22 mouse cellular contexts compared by ENCODE assay signal in genomic region chr5:98937879-98938278, GRCm38 (mm10).
DNase-seq lines count a peak whose midpoint lies in the region; ATAC-seq and TF ChIP-seq lines count a peak whose summit lies in the region.
"Had no signal": no experiment of that assay in that cellular context is flagged by ENCODE, and none has a peak within 500 bp of the region (broad histone marks: within the 10 kb centered on the region; RNA-seq: fewer than 3 reads in every experiment).

No protein-coding gene starts in this region.

- no peak for DNase-seq in kidney, postnatal 4 days
- peak; percentile 23 for DNase-seq in midbrain, embryonic 11.5 days (ENCODE audit: low spot score, missing footprints)
- no peak for DNase-seq in midbrain, embryonic 14.5 days
- DNase-seq in adrenal gland, postnatal 25 days, result no peak
- DNase-seq: adrenal gland, postnatal 14 days; cerebellum, adult 18-20 months; cerebellum, adult 9-11 months; cerebellum, postnatal 36 days; gastrocnemius, postnatal 10 days; heart, adult 18-20 months; heart, postnatal 10 days; heart, postnatal 4 days had no signal

- H3K9ac ChIP-seq in kidney, embryonic 14.5 days (ENCODE audit: low read depth, low read length), result no peak overlapping the region
- no peak overlapping the region for H3K9ac ChIP-seq in midbrain, embryonic 11.5 days (ENCODE audit: low read length)
- H3K9ac ChIP-seq in midbrain, embryonic 14.5 days (replicated peaks; ENCODE audit: low read length), result no peak overlapping the region
- H3K9ac ChIP-seq in neural tube, embryonic 14.5 days (replicated peaks; ENCODE audit: low read depth, low read length), result no peak overlapping the region
- H3K9ac ChIP-seq: embryonic facial prominence, embryonic 13.5 days; forebrain, embryonic 12.5 days had no signal

- WGBS in kidney, embryonic 14.5 days, result 20% methylated on average over 4 of the region's 4 CpGs
- 80% methylated on average over 4 of the region's 4 CpGs for WGBS in midbrain, embryonic 11.5 days
- WGBS in midbrain, embryonic 14.5 days, result 59% methylated on average over 4 of the region's 4 CpGs
- WGBS in neural tube, embryonic 14.5 days, result 29% methylated on average over 4 of the region's 4 CpGs

- no peaks in the 10 kb centered on the region for H3K27me3 ChIP-seq in kidney, embryonic 14.5 days (ENCODE audit: control insufficient read depth, insufficient read depth, low read length)
- H3K27me3 ChIP-seq in midbrain, embryonic 11.5 days (ENCODE audit: control insufficient read depth, insufficient read depth, low read length), result no peaks in the 10 kb centered on the region
- H3K27me3 ChIP-seq in midbrain, embryonic 14.5 days (ENCODE audit: control insufficient read depth, insufficient read depth, low read length), result no peaks in the 10 kb centered on the region
- H3K27me3 ChIP-seq in myocyte (ENCODE audit: control insufficient read depth, insufficient read depth, insufficient read length), result no peaks in the 10 kb centered on the region
- H3K27me3 ChIP-seq in neural tube, embryonic 14.5 days (ENCODE audit: control insufficient read depth, insufficient read depth, low read length), result no peaks in the 10 kb centered on the region
- H3K27me3 ChIP-seq: CH12.LX; embryonic facial prominence, embryonic 13.5 days; forebrain, embryonic 12.5 days; Patski had no signal

- no peaks in the 10 kb centered on the region for H3K36me3 ChIP-seq in kidney, embryonic 14.5 days (ENCODE audit: control insufficient read depth, insufficient read depth, low read length)
- H3K36me3 ChIP-seq in midbrain, embryonic 11.5 days (ENCODE audit: control insufficient read depth, insufficient read depth, low read length), result no peaks in the 10 kb centered on the region
- H3K36me3 ChIP-seq in midbrain, embryonic 14.5 days (ENCODE audit: control insufficient read depth, insufficient read depth, low read length), result no peaks in the 10 kb centered on the region
- H3K36me3 ChIP-seq in myocyte (ENCODE audit: control insufficient read depth, insufficient read depth), result peaks cover 17% of the 10 kb centered on the region
- H3K36me3 ChIP-seq in neural tube, embryonic 14.5 days (ENCODE audit: control insufficient read depth, insufficient read depth, low read length), result no peaks in the 10 kb centered on the region
- H3K36me3 ChIP-seq: embryonic facial prominence, embryonic 13.5 days; forebrain, embryonic 12.5 days; heart, embryonic 10.5 days had no signal

- H3K9me3 ChIP-seq in kidney, embryonic 14.5 days (ENCODE audit: control insufficient read depth, low read length), result no peaks in the 10 kb centered on the region
- no peaks in the 10 kb centered on the region for H3K9me3 ChIP-seq in midbrain, embryonic 11.5 days (ENCODE audit: control insufficient read depth, low read length)
- no peaks in the 10 kb centered on the region for H3K9me3 ChIP-seq in midbrain, embryonic 14.5 days (ENCODE audit: control insufficient read depth, low read length)
- no peaks in the 10 kb centered on the region for H3K9me3 ChIP-seq in neural tube, embryonic 14.5 days (ENCODE audit: control insufficient read depth, low read length)
- H3K9me3 ChIP-seq: embryonic facial prominence, embryonic 13.5 days; forebrain, embryonic 12.5 days; heart, embryonic 10.5 days had no signal

- H3K4me2 ChIP-seq in kidney, embryonic 14.5 days (replicated peaks; ENCODE audit: low read depth, low read length), result no peak overlapping the region
- H3K4me2 ChIP-seq in midbrain, embryonic 11.5 days, result no peak overlapping the region
- H3K4me2 ChIP-seq in midbrain, embryonic 14.5 days (ENCODE audit: low read length), result no peak overlapping the region
- H3K4me2 ChIP-seq in myocyte (ENCODE audit: low read depth), result no peak overlapping the region
- no peak overlapping the region for H3K4me2 ChIP-seq in neural tube, embryonic 14.5 days (ENCODE audit: low read depth, low read length)
- H3K4me2 ChIP-seq: embryonic facial prominence, embryonic 13.5 days; forebrain, embryonic 12.5 days had no signal

- no peak overlapping the region for H3ac ChIP-seq in myocyte (ENCODE audit: control insufficient read depth, insufficient read length)

- no peak for TF ChIP-seq POLR2A in myocyte (IDR thresholded peaks at IDR 0.05; ENCODE audit: insufficient read length, low read depth)

- peaks cover 6% of the 10 kb centered on the region; the same call in 1 of the 2 replicates for H3K4me1 ChIP-seq in kidney, embryonic 14.5 days (ENCODE audit: control insufficient read depth, insufficient read depth, low read length)
- H3K4me1 ChIP-seq in midbrain, embryonic 11.5 days (ENCODE audit: control insufficient read depth, insufficient read depth, low read length), result no peaks in the 10 kb centered on the region
- H3K4me1 ChIP-seq in midbrain, embryonic 14.5 days (ENCODE audit: control insufficient read depth, insufficient read depth, low read length), result peaks cover 3% of the 10 kb centered on the region; the same call in 1 of the 2 replicates
- no peaks in the 10 kb centered on the region for H3K4me1 ChIP-seq in neural tube, embryonic 14.5 days (ENCODE audit: control insufficient read depth, insufficient read depth, low read length)

- peak; percentile 63; the same call in 1 of the 2 replicates for ATAC-seq in kidney, embryonic 14.5 days (ENCODE audit: low FRiP score, low TSS enrichment)
- no peak for ATAC-seq in midbrain, embryonic 11.5 days (ENCODE audit: low FRiP score)
- ATAC-seq in midbrain, embryonic 14.5 days (ENCODE audit: low FRiP score, low TSS enrichment), result no peak
- ATAC-seq in neural tube, embryonic 14.5 days (ENCODE audit: low read depth), result peak; percentile 56; the same call in 1 of the 2 replicates
- ATAC-seq: activated CD4-positive, CD25-positive, alpha-beta regulatory T cell, adult 4 months; forebrain, embryonic 16.5 days; Patski had no signal

- H3K27ac ChIP-seq in kidney, embryonic 14.5 days (ENCODE audit: low read depth, low read length), result no peak overlapping the region
- H3K27ac ChIP-seq in midbrain, embryonic 11.5 days (ENCODE audit: low read depth, low read length), result no peak overlapping the region
- H3K27ac ChIP-seq in midbrain, embryonic 14.5 days (replicated peaks; ENCODE audit: low read depth, low read length), result no peak overlapping the region
- no peak overlapping the region for H3K27ac ChIP-seq in neural tube, embryonic 14.5 days (ENCODE audit: low read depth, low read length)
- H3K27ac ChIP-seq: embryonic facial prominence, embryonic 13.5 days; forebrain, embryonic 12.5 days; heart, embryonic 10.5 days had no signal

- H3K4me3 ChIP-seq in kidney, embryonic 14.5 days (ENCODE audit: low read length), result no peak overlapping the region
- H3K4me3 ChIP-seq in midbrain, embryonic 11.5 days (ENCODE audit: low read depth, low read length), result no peak overlapping the region
- no peak overlapping the region for H3K4me3 ChIP-seq in midbrain, embryonic 14.5 days (replicated peaks; ENCODE audit: low read depth, low read length)
- H3K4me3 ChIP-seq in myocyte, result no peak overlapping the region
- no peak overlapping the region for H3K4me3 ChIP-seq in neural tube, embryonic 14.5 days (ENCODE audit: low read depth, low read length)
- H3K4me3 ChIP-seq: embryonic facial prominence, embryonic 13.5 days; forebrain, embryonic 12.5 days; heart, embryonic 10.5 days had no signal

- H3K79me2 ChIP-seq in myocyte (ENCODE audit: control insufficient read depth, insufficient read depth), result peaks cover 76% of the 10 kb centered on the region

TF ChIP-seq in myocyte, 11 proteins besides CTCF, POLR2A, EP300 and RAD21:
- TF ChIP-seq SRF (IDR thresholded peaks at IDR 0.05; ENCODE audit: control insufficient read depth, insufficient read length, low read depth), result no peak
- peak; percentile 13 for TF ChIP-seq POLR2AphosphoS2 (IDR thresholded peaks at IDR 0.05; ENCODE audit: insufficient read length, low read depth)

Comparison
In these comparisons a context has a peak if more than half of its experiments do, and no peak if none do; other contexts are left out.
1. ATAC-seq: peak in kidney, embryonic 14.5 days (single experiment) and neural tube, embryonic 14.5 days (single experiment); none in midbrain, embryonic 11.5 days (single experiment) and midbrain, embryonic 14.5 days (single experiment).